Mouse (Mus musculus): Measurements from ENCODE around the gene Kctd13. TPM values are rescaled to one million over a fixed set of nuclear protein-coding genes. Genes with fewer than 3 reads are reported as not detected.

Gene Kctd13
- polyA plus RNA-seq, 1 experiment from 2014 or later: 98.7 TPM

Other genes with a start within 250 kb of the Kctd13 start
- gene Bola2, start 233.5 kb upstream of the Kctd13 start, polyA plus RNA-seq (2015; fragmentation: Nextera tagmentation; extraction: Ambion mirVana): 149 and 154 TPM in 2 replicates
- gene Slx1b, start 233.1 kb upstream of the Kctd13 start, polyA plus RNA-seq (2015; fragmentation: Nextera tagmentation; extraction: Ambion mirVana): 20.9 and 22.2 TPM in 2 replicates
- 81.4 and 90.1 TPM in 2 replicates for gene Coro1a, start 221.1 kb upstream of the Kctd13 start, polyA plus RNA-seq (2015; fragmentation: Nextera tagmentation; extraction: Ambion mirVana)
- 94.2 and 95.8 TPM in 2 replicates for gene Mapk3, start 169.3 kb upstream of the Kctd13 start, polyA plus RNA-seq (2015; fragmentation: Nextera tagmentation; extraction: Ambion mirVana)
- gene Gdpd3, start 162.5 kb upstream of the Kctd13 start, polyA plus RNA-seq (2015; fragmentation: Nextera tagmentation; extraction: Ambion mirVana): 2.0 and 2.3 TPM in 2 replicates
- 173 and 179 TPM in 2 replicates for gene Ypel3, start 151.9 kb upstream of the Kctd13 start, polyA plus RNA-seq (2015; fragmentation: Nextera tagmentation; extraction: Ambion mirVana)
- 0.32 and 0.84 TPM in 2 replicates for gene Tbx6, start 147.4 kb upstream of the Kctd13 start, polyA plus RNA-seq (2015; fragmentation: Nextera tagmentation; extraction: Ambion mirVana)
- 196 and 214 TPM in 2 replicates for gene Ppp4c, start 136.4 kb upstream of the Kctd13 start, polyA plus RNA-seq (2015; fragmentation: Nextera tagmentation; extraction: Ambion mirVana)
- 52.1 and 55.6 TPM in 2 replicates for gene Fam57b, start 131.2 kb upstream of the Kctd13 start, polyA plus RNA-seq (2015; fragmentation: Nextera tagmentation; extraction: Ambion mirVana)
- gene 4930451I11Rik, start 97.2 kb upstream of the Kctd13 start, polyA plus RNA-seq (2015; fragmentation: Nextera tagmentation; extraction: Ambion mirVana): not detected in 2 replicates
- 7.1 and 9.3 TPM in 2 replicates for gene Doc2a, start 81.5 kb upstream of the Kctd13 start, polyA plus RNA-seq (2015; fragmentation: Nextera tagmentation; extraction: Ambion mirVana)
- 20.2 and 25.7 TPM in 2 replicates for gene Hirip3, start 66.9 kb upstream of the Kctd13 start, polyA plus RNA-seq (2015; fragmentation: Nextera tagmentation; extraction: Ambion mirVana)
- 81.8 and 89.4 TPM in 2 replicates for gene Ino80e, start 66.5 kb upstream of the Kctd13 start, polyA plus RNA-seq (2015; fragmentation: Nextera tagmentation; extraction: Ambion mirVana)
- 57.2 and 57.4 TPM in 2 replicates for gene Taok2, start 44.2 kb upstream of the Kctd13 start, polyA plus RNA-seq (2015; fragmentation: Nextera tagmentation; extraction: Ambion mirVana)
- gene Tmem219, start 6.0 kb upstream of the Kctd13 start, polyA plus RNA-seq (2015; fragmentation: Nextera tagmentation; extraction: Ambion mirVana): 26.3 and 28.4 TPM in 2 replicates
- 6.1 and 6.4 TPM in 2 replicates for gene Asphd1, start 20.7 kb downstream of the Kctd13 start, polyA plus RNA-seq (2015; fragmentation: Nextera tagmentation; extraction: Ambion mirVana)
- 32.7 and 36.7 TPM in 2 replicates for gene Sez6l2, start 21.7 kb downstream of the Kctd13 start, polyA plus RNA-seq (2015; fragmentation: Nextera tagmentation; extraction: Ambion mirVana)
- gene Cdipt, start 47.0 kb downstream of the Kctd13 start, polyA plus RNA-seq (2015; fragmentation: Nextera tagmentation; extraction: Ambion mirVana): 109 and 112 TPM in 2 replicates
- 1.2 and 1.4 TPM in 2 replicates for gene Cdiptos, start 47.2 kb downstream of the Kctd13 start, polyA plus RNA-seq (2015; fragmentation: Nextera tagmentation; extraction: Ambion mirVana)
- gene Mvp, start 85.7 kb downstream of the Kctd13 start, polyA plus RNA-seq (2015; fragmentation: Nextera tagmentation; extraction: Ambion mirVana): 4.5 and 5.2 TPM in 2 replicates
- 0.45 and 1.1 TPM in 2 replicates for gene Pagr1b, start 87.6 kb downstream of the Kctd13 start, polyA plus RNA-seq (2015; fragmentation: Nextera tagmentation; extraction: Ambion mirVana)
- gene Pagr1a, start 88.5 kb downstream of the Kctd13 start, polyA plus RNA-seq (2015; fragmentation: Nextera tagmentation; extraction: Ambion mirVana): 41.8 and 53.4 TPM in 2 replicates
- gene Gm42742, start 92.2 kb downstream of the Kctd13 start, polyA plus RNA-seq (2015; fragmentation: Nextera tagmentation; extraction: Ambion mirVana): 66.8 and 73.4 TPM in 2 replicates
- gene Prrt2, start 92.3 kb downstream of the Kctd13 start, polyA plus RNA-seq (2015; fragmentation: Nextera tagmentation; extraction: Ambion mirVana): 18.3 and 19.2 TPM in 2 replicates
- gene Maz, start 98.2 kb downstream of the Kctd13 start, polyA plus RNA-seq (2015; fragmentation: Nextera tagmentation; extraction: Ambion mirVana): 59.8 and 60.8 TPM in 2 replicates
- 30.2 and 32.6 TPM in 2 replicates for gene Kif22, start 113.6 kb downstream of the Kctd13 start, polyA plus RNA-seq (2015; fragmentation: Nextera tagmentation; extraction: Ambion mirVana)
- gene Zg16, start 158.4 kb downstream of the Kctd13 start, polyA plus RNA-seq (2015; fragmentation: Nextera tagmentation; extraction: Ambion mirVana): not detected in 2 replicates
- gene AI467606, start 162.5 kb downstream of the Kctd13 start, polyA plus RNA-seq (2015; fragmentation: Nextera tagmentation; extraction: Ambion mirVana): 1.5 and 2.1 TPM in 2 replicates
- 0.54 and 0.68 TPM in 2 replicates for gene Qprt, start 193.3 kb downstream of the Kctd13 start, polyA plus RNA-seq (2015; fragmentation: Nextera tagmentation; extraction: Ambion mirVana)
- 0.06 and 0.09 TPM in 2 replicates for gene Spn, start 208.9 kb downstream of the Kctd13 start, polyA plus RNA-seq (2015; fragmentation: Nextera tagmentation; extraction: Ambion mirVana)